Mouse (Mus musculus): Measurements from ENCODE around the gene Ttc27. TPM values are rescaled to one million over a fixed set of nuclear protein-coding genes. Genes with fewer than 3 reads are reported as not detected.

Gene Ttc27
- total and polyA plus RNA-seq, 3 experiments, result 55.2 to 59.9 TPM; not detected in 1

DNA sequence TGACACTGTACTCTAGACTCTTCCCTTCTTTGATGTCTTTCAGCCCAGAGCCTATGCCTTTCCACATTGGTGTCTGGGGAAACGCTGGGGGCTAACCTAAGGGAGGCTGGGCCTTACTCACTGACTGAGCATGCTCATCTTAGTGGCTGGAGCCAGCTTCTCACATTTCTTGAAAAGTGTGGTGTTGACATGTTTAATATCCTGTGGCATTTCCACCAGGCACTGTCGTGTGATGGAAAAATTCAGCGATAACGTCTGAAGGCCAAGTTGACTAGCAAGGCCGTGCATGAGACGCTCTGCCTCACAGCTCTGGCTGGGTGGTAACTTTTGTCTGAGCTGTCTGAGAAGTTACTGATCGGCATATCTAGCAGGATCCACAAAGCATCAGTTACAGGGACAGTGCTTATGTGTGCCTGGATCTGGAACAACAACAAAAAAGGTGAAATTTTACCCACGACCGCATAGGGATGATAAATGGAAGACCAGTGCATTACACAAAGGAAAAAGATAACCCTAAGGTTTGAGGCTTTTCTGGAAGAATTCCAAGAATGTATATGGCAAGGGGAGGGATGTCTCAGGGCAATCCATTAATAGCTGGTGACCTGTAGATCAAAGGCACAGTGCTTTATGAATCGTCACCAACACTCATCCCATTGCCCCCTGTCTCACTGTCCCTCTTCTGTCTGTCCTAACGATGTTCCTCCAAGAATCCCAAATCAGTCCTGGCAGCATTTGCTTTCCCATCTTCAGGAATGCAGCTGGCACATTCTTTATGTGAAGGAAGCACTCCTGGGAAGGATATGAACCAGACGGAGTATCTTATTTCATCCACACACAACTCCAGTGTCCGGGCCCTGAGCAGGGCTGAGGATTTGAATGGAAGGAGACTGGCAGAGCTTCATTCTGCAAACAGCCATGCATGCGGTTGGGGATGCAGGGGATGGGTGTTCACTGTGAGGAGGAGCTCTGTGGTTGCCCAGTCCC is 152.9 kb downstream of the Ttc27 start:
- H3K4me1 ChIP-seq (ENCODE audit: control insufficient read depth in 1 of 2, insufficient read depth in 2 of 2, low read length in 2 of 2), result peaks cover 58 to 70% of the 10 kb centered on the region in 2 experiments
- no peak overlapping the region for H3K4me3 ChIP-seq (ENCODE audit: control insufficient read depth in 1 of 2, insufficient read depth in 1 of 2, low read depth in 2 of 2, low read length in 2 of 2)
- H3K36me3 ChIP-seq (ENCODE audit: control insufficient read depth in 1 of 2, insufficient read depth in 2 of 2, low read length in 2 of 2), result peaks cover 0 to 70% of the 10 kb centered on the region in 2 experiments; a peak in 2 of 4 replicates
- H3K27ac ChIP-seq (ENCODE audit: control insufficient read depth, low read depth, low read length), result peak overlapping the region; percentile 92
- H3K9me3 ChIP-seq (replicated peaks; ENCODE audit: insufficient read depth, low read length), result no peaks in the 10 kb centered on the region
- H3K9ac ChIP-seq (ENCODE audit: control insufficient read depth, low read depth, low read length, poor library complexity, severe bottlenecking), result 0 out of 2 replicates have a peak overlapping the region, but pooled peaks have one; percentile 9
- TF ChIP-seq EP300 (IDR thresholded peaks at IDR 0.05; ENCODE audit: low read depth in 1 of 2, low read length in 2 of 2) (peak in 1 of 2 experiments; percentile 54; a peak in 1 of 4 replicates), USF1 (IDR thresholded peaks at IDR 0.05; ENCODE audit: low read depth, low read length) (no peak), MEF2A (IDR thresholded peaks at IDR 0.05; ENCODE audit: extremely low read depth, insufficient replicate concordance, low read depth, low read length, poor library complexity, severe bottlenecking) (no peak), ETS1 (IDR thresholded peaks at IDR 0.05; ENCODE audit: low read depth, low read length) (peak; percentile 50; the same call in 1 of the 2 replicates), MAX (IDR thresholded peaks at IDR 0.05; ENCODE audit: low read length) (no peak), RCOR1 (IDR thresholded peaks at IDR 0.05; ENCODE audit: low read depth, low read length) (peak; percentile 22; the same call in 1 of the 2 replicates), TAL1 (IDR thresholded peaks at IDR 0.05; ENCODE audit: low read length) (no peak), ELF1 (IDR thresholded peaks at IDR 0.05; ENCODE audit: low read depth, low read length) (no peak), GATA1 (IDR thresholded peaks at IDR 0.05; ENCODE audit: low read depth, low read length) (0 out of 2 replicates have a peak, but pooled peaks have one; percentile 27)
- H3K79me2 ChIP-seq (ENCODE audit: control insufficient read depth, insufficient read depth, low read length, poor library complexity), result no peaks in the 10 kb centered on the region; the same call in 1 of the 2 replicates
- peak; percentile 36 for DNase-seq (ENCODE audit: low read depth, low spot score)
- no peaks in the 10 kb centered on the region for H3K27me3 ChIP-seq (ENCODE audit: control insufficient read depth in 1 of 2, insufficient read depth in 2 of 2, low read length in 2 of 2)

DNA sequence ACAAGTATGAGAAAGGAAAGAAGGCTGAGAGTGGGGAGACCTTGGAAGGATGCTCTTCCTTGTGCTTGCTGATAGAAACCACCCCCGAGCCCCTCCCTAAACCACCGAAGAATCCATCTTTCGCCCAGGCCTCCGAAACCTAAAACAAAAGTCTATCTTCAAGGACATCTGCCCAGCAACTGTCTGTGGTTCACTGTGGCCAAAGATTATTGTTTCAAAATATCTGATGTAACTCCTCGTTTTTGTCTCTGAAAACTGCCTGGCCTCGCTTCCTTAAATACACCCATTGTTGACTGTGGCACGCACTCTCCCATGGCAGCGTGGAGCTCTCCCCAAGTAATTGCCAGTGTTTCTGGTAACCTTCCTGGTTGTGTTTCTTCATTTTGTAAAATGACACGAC is 155.0 kb downstream of the Ttc27 start:
- Histone ChIP-seq H3K9ac (ENCODE audit: control insufficient read depth, low read depth, low read length, poor library complexity, severe bottlenecking) (peak overlapping the region; percentile 63), H3K27me3 (ENCODE audit: control insufficient read depth in 1 of 2, insufficient read depth in 2 of 2, low read length in 2 of 2) (no peaks in the 10 kb centered on the region), H3K9me3 (replicated peaks; ENCODE audit: insufficient read depth, low read length) (no peaks in the 10 kb centered on the region), H3K4me3 (ENCODE audit: control insufficient read depth in 1 of 2, insufficient read depth in 1 of 2, low read depth in 2 of 2, low read length in 2 of 2) (peak overlapping the region; percentile 19 to 25; a peak in 3 of 4 replicates), H3K4me1 (ENCODE audit: control insufficient read depth in 1 of 2, insufficient read depth in 2 of 2, low read length in 2 of 2) (peaks cover 47 to 53% of the 10 kb centered on the region in 2 experiments), H3K36me3 (ENCODE audit: control insufficient read depth in 1 of 2, insufficient read depth in 2 of 2, low read length in 2 of 2) (peaks cover 0 to 51% of the 10 kb centered on the region in 2 experiments; a peak in 2 of 4 replicates), H3K27ac (ENCODE audit: control insufficient read depth, low read depth, low read length) (peak overlapping the region; percentile 97), H3K79me2 (ENCODE audit: control insufficient read depth, insufficient read depth, low read length, poor library complexity) (no peaks in the 10 kb centered on the region)
- peak; percentile 95 for DNase-seq (ENCODE audit: low read depth, low spot score)
- TF ChIP-seq EP300 (IDR thresholded peaks at IDR 0.05; ENCODE audit: low read depth in 1 of 2, low read length in 2 of 2) (peak; percentile 99 to 100), ZC3H11A (IDR thresholded peaks at IDR 0.05; ENCODE audit: low read depth, low read length) (peak; percentile 24; the same call in 1 of the 2 replicates), NELFE (IDR thresholded peaks at IDR 0.05; ENCODE audit: low read depth, low read length) (peak; percentile 53; the same call in 1 of the 2 replicates), MXI1 (IDR thresholded peaks at IDR 0.05; ENCODE audit: low read depth, low read length) (peak; percentile 71; the same call in 1 of the 2 replicates), USF2 (IDR thresholded peaks at IDR 0.05; ENCODE audit: borderline replicate concordance in 1 of 2, insufficient read depth in 1 of 2, low read depth in 1 of 2, low read length in 2 of 2) (no peak), KAT2A (conservative IDR thresholded peaks at IDR 0.05; ENCODE audit: low read depth, low read length) (peak; percentile 48), CHD2 (IDR thresholded peaks at IDR 0.05; ENCODE audit: low read length) (peak; percentile 61), CTCF (IDR thresholded peaks at IDR 0.05 in 2 of 3, conservative IDR thresholded peaks at IDR 0.05 in 1 of 3; ENCODE audit: control insufficient read depth in 1 of 3, insufficient read depth in 1 of 3, low read depth in 2 of 3, low read length in 3 of 3, poor library complexity in 1 of 3, severe bottlenecking in 1 of 3) (no peak), ELF1 (IDR thresholded peaks at IDR 0.05; ENCODE audit: low read depth, low read length) (peak; percentile 62), CHD1 (IDR thresholded peaks at IDR 0.05; ENCODE audit: low read depth, low read length) (no peak), NRF1 (IDR thresholded peaks at IDR 0.05; ENCODE audit: insufficient read depth, low read depth, low read length, poor library complexity, severe bottlenecking) (peak; percentile 10; the same call in 1 of the 2 replicates), MAX (IDR thresholded peaks at IDR 0.05; ENCODE audit: low read length) (peak; percentile 72; the same call in 1 of the 2 replicates), SMC3 (IDR thresholded peaks at IDR 0.05; ENCODE audit: low read depth, low read length) (peak; percentile 1; the same call in 1 of the 2 replicates), POLR2AphosphoS5 (IDR thresholded peaks at IDR 0.05; ENCODE audit: borderline replicate concordance, low read depth, low read length) (no peak), ZNF384 (IDR thresholded peaks at IDR 0.05; ENCODE audit: low read depth, low read length) (peak; percentile 48; the same call in 1 of the 2 replicates), ZKSCAN1 (IDR thresholded peaks at IDR 0.05; ENCODE audit: low read depth, low read length) (no peak), RCOR1 (IDR thresholded peaks at IDR 0.05; ENCODE audit: low read depth, low read length) (peak; percentile 93), MYC (IDR thresholded peaks at IDR 0.05; ENCODE audit: low read depth, low read length) (peak; percentile 86), E2F4 (IDR thresholded peaks at IDR 0.05; ENCODE audit: borderline replicate concordance, low read depth, low read length) (no peak), UBTF (IDR thresholded peaks at IDR 0.05; ENCODE audit: borderline replicate concordance, insufficient read depth, low read depth, low read length) (no peak), TBP (IDR thresholded peaks at IDR 0.05; ENCODE audit: low read depth, low read length) (peak; percentile 70; the same call in 1 of the 2 replicates)
